Mouse (Mus musculus) megakaryocyte-erythroid progenitor cell, adult 5-6 weeks (primary cell): ENCODE measurements around the gene Tnrc6b. TPM values are rescaled to one million over a fixed set of nuclear protein-coding genes. Genes with fewer than 3 reads are reported as not detected.
A peak's percentile ranks its signal among the peaks of the same experiment; 100 is the strongest.

Source experiments
- ATAC-seq: replicated peaks from 2 replicates; pipeline ENCODE4 v1.8.0; 2016; ENCODE audit warnings: mild to moderate bottlenecking, inconsistent platforms; ENCODE audit not compliant: severe bottlenecking, poor library complexity, low FRiP score, low TSS enrichment
- total RNA-seq, 2 experiments: library from RNA; stranded (forward) in 1 of 2; stranded (reverse) in 1 of 2; fragments of 200-1000, 215-1000 nt in 1 of 2; fragments of >200 nt in 1 of 2; fragmentation: Nextera tagmentation in 1 of 2; gene quantifications; 2 replicates each; pipeline ENCODE4 v1.2.3; 2014 to 2017

Tnrc6b gene
- total RNA-seq, 2 experiments from 2014 or later, result 48.5 to 89.0 TPM

- ATAC-seq, result no peak
Measured at GRCm38 (mm10) chr15:80983264-80983663, 272.2 kb downstream of the Tnrc6b start.

GRCm38 (mm10) chr15:80988331-80988730, 277.2 kb downstream of the Tnrc6b start:
- ATAC-seq, result peak; percentile 94

GRCm38 (mm10) chr15:80989712-80990111, 278.6 kb downstream of the Tnrc6b start:
- ATAC-seq, result no peak

Other genes starting within 250 kb of the Tnrc6b start
- not detected in 2 replicates for gene Enthd1, start 146.2 kb upstream of the Tnrc6b start, total RNA-seq (2014; fragmentation: Nextera tagmentation)
- not detected in 2 replicates for gene Enthd1, start 146.2 kb upstream of the Tnrc6b start, total RNA-seq (2017)
- gene Grap2, start 138.7 kb upstream of the Tnrc6b start, total RNA-seq (2014; fragmentation: Nextera tagmentation), result 2.0 and 7.1 TPM in 2 replicates
- 1.1 and 7.0 TPM in 2 replicates for gene Grap2, start 138.7 kb upstream of the Tnrc6b start, total RNA-seq (2017)
- not detected in 2 replicates for gene Fam83f, start 39.5 kb upstream of the Tnrc6b start, total RNA-seq (2014; fragmentation: Nextera tagmentation)
- gene Fam83f, start 39.5 kb upstream of the Tnrc6b start, total RNA-seq (2017), result not detected in 2 replicates
- 81.2 and 81.5 TPM in 2 replicates for gene Adsl, start 237.2 kb downstream of the Tnrc6b start, total RNA-seq (2014; fragmentation: Nextera tagmentation)
- 197 and 210 TPM in 2 replicates for gene Adsl, start 237.2 kb downstream of the Tnrc6b start, total RNA-seq (2017)